Mouse (Mus musculus) thymus, adult 2 months (tissue): ENCODE results near the gene 6030408B16Rik.

Experiments
- CTCF ChIP-seq: fragments of 200-500 bp; IDR thresholded peaks from 2 replicates; pipeline ENCODE4 v1.5.1; 2012; ENCODE audit warnings: mild to moderate bottlenecking, control low read depth, low read length, moderate library complexity, borderline replicate concordance; ENCODE audit not compliant: control insufficient read depth, poor library complexity, insufficient read depth; ENCODE audit errors: extremely low read depth
- POLR2A ChIP-seq: fragments of 200-500 bp; IDR thresholded peaks from 2 replicates; pipeline ENCODE4 v1.6.1; 2012; ENCODE audit warnings: mild to moderate bottlenecking, low read length, control low read depth, moderate library complexity; ENCODE audit not compliant: control insufficient read depth, poor library complexity, insufficient read depth; ENCODE audit errors: extremely low read depth

GRCm38 (mm10) chr15:101297988-101298387 is 5.0 kb downstream of the 6030408B16Rik start:
- TF ChIP-seq POLR2A (no peak), CTCF (no peak)
